Mouse (Mus musculus): ENCODE measurements around the gene Wdr34.

DNA sequence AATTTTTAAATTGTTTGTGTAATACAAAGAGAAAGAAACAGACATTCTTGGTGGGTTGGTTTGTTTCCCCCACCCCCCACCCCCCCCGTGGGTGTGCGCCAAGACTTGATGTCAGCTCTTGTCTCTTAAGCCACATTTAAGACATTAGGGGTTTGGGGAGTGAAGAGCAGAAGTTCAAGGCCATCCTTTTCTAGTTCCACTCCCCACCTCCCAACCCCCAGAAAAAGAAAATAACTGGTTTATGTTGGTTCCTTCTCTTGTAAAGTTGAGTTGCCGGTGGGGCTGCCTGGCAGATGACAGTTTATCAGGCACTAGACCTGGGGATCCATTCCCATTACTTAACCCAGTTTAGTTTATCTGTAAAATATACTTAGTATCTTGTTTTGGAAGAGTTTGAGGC, 15.6 kb upstream of the Wdr34 start:
- TF ChIP-seq CTCF (IDR thresholded peaks at IDR 0.05): no peak
- TF ChIP-seq EP300 (IDR thresholded peaks at IDR 0.05): no peak
